Mouse (Mus musculus) bone marrow, adult 2 months (tissue): ENCODE measurements around the gene Cfap77. TPM values are rescaled to one million over a fixed set of nuclear protein-coding genes. Genes with fewer than 3 reads are reported as not detected.

Experiments used
- H3K27ac ChIP-seq: fragments of 200-500 bp; 2 replicates; pipeline ENCODE4 v1.5.1; 2012; ENCODE audit warnings: low read depth, mild to moderate bottlenecking, control low read depth, inconsistent platforms, low read length; ENCODE audit not compliant: control insufficient read depth, poor library complexity, insufficient read depth
- H3K4me1 ChIP-seq: fragments of 200-500 bp; 2 replicates; pipeline ENCODE4 v1.6.1; 2011; ENCODE audit warnings: low read length; ENCODE audit not compliant: control insufficient read depth, insufficient read depth
- H3K4me3 ChIP-seq: fragments of 200-500 bp; replicated peaks from 2 replicates; pipeline ENCODE3; 2011; ENCODE audit warnings: mild to moderate bottlenecking, low read depth, low read length, control low read depth; ENCODE audit not compliant: control insufficient read depth
- CTCF ChIP-seq: fragments of 200-500 bp; IDR thresholded peaks from 2 replicates; pipeline ENCODE4 v1.5.1; 2011; ENCODE audit warnings: low read length, control low read depth; ENCODE audit not compliant: control insufficient read depth, insufficient read depth
- POLR2A ChIP-seq: fragments of 200-500 bp; IDR thresholded peaks from 2 replicates; pipeline ENCODE4 v1.6.1; 2011; ENCODE audit warnings: low read depth, mild to moderate bottlenecking, control low read depth, low read length, borderline replicate concordance; ENCODE audit not compliant: control insufficient read depth
- WGBS: fragments of 180-500 bp; shearing (Covaris S2); methylation state at CpG from one replicate; pipeline ENCODE4 v1.1.7; 2018; 5-methylcytosine and 5-hydroxymethylcytosine counted together
- polyA plus RNA-seq: library from polyadenylated mRNA; stranded (reverse); fragments of >200 nt; gene quantifications from 2 replicates; pipeline ENCODE4 v1.2.4, GENCODE M21; 2011; ENCODE audit warnings: low replicate concordance; ENCODE audit not compliant: missing spikeins, insufficient read depth, insufficient read length

The Cfap77 gene
- polyA plus RNA-seq, 1 experiment = not detected

- TF ChIP-seq CTCF = no peak
- 94% methylated on average over 7 of the region's 7 CpGs for WGBS
- H3K4me1 ChIP-seq = no peaks in the 10 kb centered on the region; the same call in 1 of the 2 replicates
- H3K27ac ChIP-seq = no peak overlapping the region
- H3K4me3 ChIP-seq = no peak overlapping the region
Measured at GRCm38 (mm10) chr2:29086026-29086425, 31.2 kb upstream of the Cfap77 start.

- TF ChIP-seq CTCF (no peak), POLR2A (no peak)
- whole genome bisulfite sequencing = 63% methylated on average over 3 of the region's 3 CpGs
- Histone ChIP-seq H3K27ac (no peak overlapping the region), H3K4me3 (no peak overlapping the region), H3K4me1 (no peaks in the 10 kb centered on the region; the same call in 1 of the 2 replicates)
Measured at GRCm38 (mm10) chr2:29081965-29082364, 27.1 kb upstream of the Cfap77 start.

- H3K27ac ChIP-seq = no peak overlapping the region
- H3K4me3 ChIP-seq = no peak overlapping the region
- 80% methylated on average over 2 of the region's 2 CpGs for WGBS
- no peak for TF ChIP-seq CTCF
- TF ChIP-seq POLR2A = no peak
- H3K4me1 ChIP-seq = no peaks in the 10 kb centered on the region
Measured at GRCm38 (mm10) chr2:29076226-29076625, 21.4 kb upstream of the Cfap77 start.

- Histone ChIP-seq H3K4me1 (no peaks in the 10 kb centered on the region), H3K4me3 (no peak overlapping the region)
- WGBS = 89% methylated on average over 11 of the region's 11 CpGs
Measured at GRCm38 (mm10) chr2:29075331-29076070, 20.6 kb upstream of the Cfap77 start.

GRCm38 (mm10) chr2:29074676-29075075, 19.8 kb upstream of the Cfap77 start:
- no peaks in the 10 kb centered on the region for H3K4me1 ChIP-seq
- H3K27ac ChIP-seq = no peak overlapping the region
- 89% methylated on average over 7 of the region's 7 CpGs for WGBS
- TF ChIP-seq CTCF (no peak), POLR2A (no peak)
- H3K4me3 ChIP-seq = no peak overlapping the region

More at GRCm38 (mm10) chr2:29075331-29076070, 20.6 kb upstream of the Cfap77 start:
- no peak overlapping the region for H3K27ac ChIP-seq
- TF ChIP-seq CTCF (no peak), POLR2A (no peak)

- WGBS = 84% methylated on average over 7 of the region's 7 CpGs
Measured at GRCm38 (mm10) chr2:29066410-29066809, 11.5 kb upstream of the Cfap77 start.

GRCm38 (mm10) chr2:29065796-29066195, 10.9 kb upstream of the Cfap77 start:
- no peak for TF ChIP-seq POLR2A
- TF ChIP-seq CTCF = no peak
- H3K4me3 ChIP-seq = no peak overlapping the region
- 88% methylated on average over 6 of the region's 6 CpGs for WGBS
- H3K27ac ChIP-seq = no peak overlapping the region
- no peaks in the 10 kb centered on the region for H3K4me1 ChIP-seq

More at GRCm38 (mm10) chr2:29066410-29066809, 11.5 kb upstream of the Cfap77 start:
- Histone ChIP-seq H3K4me1 (no peaks in the 10 kb centered on the region), H3K27ac (no peak overlapping the region), H3K4me3 (no peak overlapping the region)
- TF ChIP-seq POLR2A = no peak
- TF ChIP-seq CTCF = no peak

GRCm38 (mm10) chr2:29060135-29060597, 5.3 kb upstream of the Cfap77 start, which contains the start of gene Ttf1:
Gene Ttf1 (plus strand): TSS chr2:29060262.
- H3K4me3 ChIP-seq = peak within 1 kb of the TSS; percentile 95
- peak within 1 kb of the TSS; percentile 96 for H3K27ac ChIP-seq
- WGBS = under 1% methylated on average over 41 of the region's 41 CpGs
- no peaks in the 10 kb centered on the region for H3K4me1 ChIP-seq
- TF ChIP-seq CTCF (no peak), POLR2A (peak; percentile 57; the same call in 1 of the 2 replicates)
